Mouse (Mus musculus): ENCODE measurements at regions not wholly inside any gene's neighbourhood (a gene's known extent, or its start where the extent isn't known, plus 50 kb on each side); places are given as distances from the start of the nearest gene placed in this dataset.

- Histone ChIP-seq H3K9ac (ENCODE audit: low read depth, low read length) (no peak overlapping the region), H3K27ac (ENCODE audit: low read length) (no peak overlapping the region), H3K27me3 (ENCODE audit: control insufficient read depth, insufficient read depth, low read depth, low read length) (no peaks in the 10 kb centered on the region), H3K4me3 (ENCODE audit: low read depth, low read length) (no peak overlapping the region), H3K4me2 (ENCODE audit: low read length) (no peak overlapping the region), H3K4me1 (ENCODE audit: control insufficient read depth, insufficient read depth, low read length) (peaks cover 8% of the 10 kb centered on the region), H3K9me3 (replicated peaks; ENCODE audit: control insufficient read depth, low read length, poor library complexity, severe bottlenecking) (no peaks in the 10 kb centered on the region), H3K36me3 (ENCODE audit: control insufficient read depth, insufficient read depth, low read length) (no peaks in the 10 kb centered on the region)
- no peak for ATAC-seq
- WGBS, result 91% methylated on average over 6 of the region's 6 CpGs
Observed at GRCm38 (mm10) chr9:100303762-100304161, 182.8 kb downstream of the Il20rb start.

DNA sequence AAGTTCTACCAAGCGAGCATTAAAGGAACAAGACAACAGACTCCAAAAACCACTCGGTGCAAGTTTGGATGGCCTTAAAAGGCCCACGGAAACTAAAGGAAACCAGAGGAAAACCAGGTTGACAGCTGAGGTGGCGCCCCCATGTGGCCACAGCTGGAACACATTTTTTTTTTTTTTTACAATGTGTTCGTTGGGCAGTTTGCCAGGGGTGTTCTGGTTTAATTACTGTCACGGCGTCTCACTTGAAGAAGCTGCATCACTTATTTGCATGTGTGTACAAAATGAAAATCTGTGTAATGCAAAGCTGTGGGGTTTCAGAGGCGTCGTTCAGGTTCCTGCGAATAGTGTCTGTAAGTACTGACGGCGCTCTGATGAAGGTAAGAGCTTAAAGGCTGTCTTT is 185.0 kb downstream of the Il20rb start:
- Histone ChIP-seq H3K4me3 (ENCODE audit: low read depth, low read length) (no peak overlapping the region), H3K9ac (ENCODE audit: low read depth, low read length) (no peak overlapping the region), H3K27me3 (ENCODE audit: control insufficient read depth, insufficient read depth, low read depth, low read length) (no peaks in the 10 kb centered on the region), H3K4me2 (ENCODE audit: low read length) (no peak overlapping the region), H3K27ac (ENCODE audit: low read length) (no peak overlapping the region), H3K36me3 (ENCODE audit: control insufficient read depth, insufficient read depth, low read length) (no peaks in the 10 kb centered on the region), H3K4me1 (ENCODE audit: control insufficient read depth, insufficient read depth, low read length) (peaks cover 12% of the 10 kb centered on the region), H3K9me3 (replicated peaks; ENCODE audit: control insufficient read depth, low read length, poor library complexity, severe bottlenecking) (no peaks in the 10 kb centered on the region)
- 42% methylated on average over 12 of the region's 12 CpGs for WGBS
- no peak for ATAC-seq

GRCm38 (mm10) chr9:100277361-100277760 is 209.2 kb downstream of the Il20rb start:
- Histone ChIP-seq H3K36me3 (ENCODE audit: control insufficient read depth, insufficient read depth, low read length) (no peaks in the 10 kb centered on the region), H3K4me2 (ENCODE audit: low read length) (no peak overlapping the region), H3K4me1 (ENCODE audit: control insufficient read depth, insufficient read depth, low read length) (peaks cover 6% of the 10 kb centered on the region), H3K9me3 (replicated peaks; ENCODE audit: control insufficient read depth, low read length, poor library complexity, severe bottlenecking) (no peaks in the 10 kb centered on the region), H3K9ac (ENCODE audit: low read depth, low read length) (no peak overlapping the region), H3K27me3 (ENCODE audit: control insufficient read depth, insufficient read depth, low read depth, low read length) (0 out of 2 replicates have a peak, but pooled peaks cover 2% of the 10 kb centered on the region), H3K4me3 (ENCODE audit: low read depth, low read length) (no peak overlapping the region), H3K27ac (ENCODE audit: low read length) (no peak overlapping the region)
- WGBS, result 74% methylated on average over 13 of the region's 13 CpGs
- ATAC-seq, result no peak

- Histone ChIP-seq H3K27me3 (ENCODE audit: control insufficient read depth, insufficient read depth, low read depth, low read length) (peaks cover 2% of the 10 kb centered on the region), H3K4me2 (ENCODE audit: low read length) (peak overlapping the region; percentile 44), H3K9ac (ENCODE audit: low read depth, low read length) (no peak overlapping the region), H3K4me1 (ENCODE audit: control insufficient read depth, insufficient read depth, low read length) (peaks cover 10% of the 10 kb centered on the region), H3K9me3 (replicated peaks; ENCODE audit: control insufficient read depth, low read length, poor library complexity, severe bottlenecking) (no peaks in the 10 kb centered on the region), H3K4me3 (ENCODE audit: low read depth, low read length) (peak overlapping the region; percentile 8; the same call in 1 of the 2 replicates), H3K27ac (ENCODE audit: low read length) (peak overlapping the region; percentile 14; the same call in 1 of the 2 replicates), H3K36me3 (ENCODE audit: control insufficient read depth, insufficient read depth, low read length) (no peaks in the 10 kb centered on the region)
- ATAC-seq, result no peak
- 11% methylated on average over 16 of the region's 16 CpGs for WGBS
Observed at GRCm38 (mm10) chr9:100266528-100267387, 219.8 kb downstream of the Il20rb start.

GRCm38 (mm10) chr9:100252409-100252808 is 234.2 kb downstream of the Il20rb start:
- Histone ChIP-seq H3K9ac (ENCODE audit: low read depth, low read length) (no peak overlapping the region), H3K4me3 (ENCODE audit: low read depth, low read length) (no peak overlapping the region), H3K9me3 (replicated peaks; ENCODE audit: control insufficient read depth, low read length, poor library complexity, severe bottlenecking) (no peaks in the 10 kb centered on the region), H3K4me1 (ENCODE audit: control insufficient read depth, insufficient read depth, low read length) (0 out of 2 replicates have a peak, but pooled peaks cover 2% of the 10 kb centered on the region), H3K36me3 (ENCODE audit: control insufficient read depth, insufficient read depth, low read length) (no peaks in the 10 kb centered on the region), H3K4me2 (ENCODE audit: low read length) (no peak overlapping the region), H3K27me3 (ENCODE audit: control insufficient read depth, insufficient read depth, low read depth, low read length) (no peaks in the 10 kb centered on the region), H3K27ac (ENCODE audit: low read length) (no peak overlapping the region)
- 68% methylated on average over 10 of the region's 10 CpGs for WGBS
- no peak for ATAC-seq

Data from midbrain, embryonic 16.5 days (tissue).